9 mouse cellular contexts compared by ENCODE assay signal in genomic region chr16:65562864-65563206, GRCm38 (mm10). TPM values are rescaled to one million over a fixed set of nuclear protein-coding genes. Genes with fewer than 3 reads are reported as not detected.
DNase-seq lines count a peak whose midpoint lies in the region; ATAC-seq lines count a peak whose summit lies in the region.
"Had no signal": no experiment of that assay in that cellular context is flagged by ENCODE, and none has a peak within 500 bp of the region (broad histone marks: within the 10 kb centered on the region; RNA-seq: fewer than 3 reads in every experiment).

No protein-coding gene starts in this region.

- H3K4me3 ChIP-seq in kidney, embryonic 15.5 days (replicated peaks): peak overlapping the region; percentile 71
- H3K4me3 ChIP-seq in brown adipose tissue, adult 24 weeks (ENCODE audit: insufficient read depth, low read depth, low read length): peak overlapping the region; percentile 99
- peak overlapping the region; percentile 88 for H3K4me3 ChIP-seq in hindbrain, embryonic 14.5 days (replicated peaks; ENCODE audit: low read length)
- H3K4me3 ChIP-seq in midbrain, embryonic 14.5 days (replicated peaks; ENCODE audit: low read depth, low read length): peak overlapping the region; percentile 92

- H3K27ac ChIP-seq in kidney, embryonic 15.5 days: 0 out of 2 replicates have a peak overlapping the region, but pooled peaks have one; percentile 32
- H3K27ac ChIP-seq in brown adipose tissue, adult 24 weeks (replicated peaks; ENCODE audit: low read depth, low read length): no peak overlapping the region
- peak overlapping the region; percentile 75 for H3K27ac ChIP-seq in hindbrain, embryonic 14.5 days
- H3K27ac ChIP-seq in midbrain, embryonic 14.5 days (replicated peaks; ENCODE audit: low read depth, low read length): peak overlapping the region; percentile 42

- 1% methylated on average over 10 of the region's 10 CpGs for WGBS in kidney, embryonic 15.5 days
- WGBS in hindbrain, embryonic 14.5 days: 0% methylated on average over 10 of the region's 10 CpGs
- 1% methylated on average over 10 of the region's 10 CpGs for WGBS in midbrain, embryonic 14.5 days

- ATAC-seq in kidney, embryonic 15.5 days (replicated peaks; ENCODE audit: low FRiP score): peak; percentile 74
- ATAC-seq in hindbrain, embryonic 14.5 days (ENCODE audit: low FRiP score): peak; percentile 72
- ATAC-seq in midbrain, embryonic 14.5 days (ENCODE audit: low FRiP score, low TSS enrichment): peak; percentile 76

- H3K4me1 ChIP-seq in kidney, embryonic 15.5 days: peaks cover 14% of the 10 kb centered on the region
- peaks cover 8% of the 10 kb centered on the region; the same call in 1 of the 2 replicates for H3K4me1 ChIP-seq in brown adipose tissue, adult 24 weeks (ENCODE audit: control insufficient read depth, insufficient read depth, insufficient read length, low read length)
- 0 out of 2 replicates have a peak, but pooled peaks cover 10% of the 10 kb centered on the region for H3K4me1 ChIP-seq in hindbrain, embryonic 14.5 days (replicated peaks; ENCODE audit: control insufficient read depth, insufficient read depth, low read length)
- H3K4me1 ChIP-seq in midbrain, embryonic 14.5 days (ENCODE audit: control insufficient read depth, insufficient read depth, low read length): 0 out of 2 replicates have a peak, but pooled peaks cover 3% of the 10 kb centered on the region

- no peak for DNase-seq in kidney, adult 18-20 months
- no peak for DNase-seq in hindbrain, embryonic 14.5 days (ENCODE audit: low spot score)
- DNase-seq in midbrain, embryonic 14.5 days: no peak
- DNase-seq in yolk sac, embryonic 10.5 days (ENCODE audit: low spot score): no peak
- DNase-seq in layer of hippocampus, postnatal 36 days: no peak
- DNase-seq in urinary bladder, postnatal 36 days (ENCODE audit: low spot score in 2 of 2): no peak

- H3K4me2 ChIP-seq in kidney, embryonic 15.5 days: peak overlapping the region; percentile 83
- H3K4me2 ChIP-seq in hindbrain, embryonic 14.5 days (replicated peaks): peak overlapping the region; percentile 59
- H3K4me2 ChIP-seq in midbrain, embryonic 14.5 days (ENCODE audit: low read length): peak overlapping the region; percentile 85

- H3K9ac ChIP-seq in kidney, embryonic 15.5 days: peak overlapping the region; percentile 72
- H3K9ac ChIP-seq in hindbrain, embryonic 14.5 days: peak overlapping the region; percentile 86
- peak overlapping the region; percentile 52 for H3K9ac ChIP-seq in midbrain, embryonic 14.5 days (replicated peaks; ENCODE audit: low read length)

- no peaks in the 10 kb centered on the region for H3K9me3 ChIP-seq in kidney, embryonic 15.5 days (replicated peaks)
- no peaks in the 10 kb centered on the region for H3K9me3 ChIP-seq in hindbrain, embryonic 14.5 days (ENCODE audit: control insufficient read depth, low read length)
- no peaks in the 10 kb centered on the region for H3K9me3 ChIP-seq in midbrain, embryonic 14.5 days (ENCODE audit: control insufficient read depth, low read length)

- no peaks in the 10 kb centered on the region; the same call in 1 of the 2 replicates for H3K27me3 ChIP-seq in kidney, embryonic 15.5 days
- H3K27me3 ChIP-seq in hindbrain, embryonic 14.5 days (ENCODE audit: control insufficient read depth, insufficient read depth, low read length): no peaks in the 10 kb centered on the region
- no peaks in the 10 kb centered on the region for H3K27me3 ChIP-seq in midbrain, embryonic 14.5 days (ENCODE audit: control insufficient read depth, insufficient read depth, low read length)

- H3K36me3 ChIP-seq in kidney, embryonic 15.5 days: no peaks in the 10 kb centered on the region
- H3K36me3 ChIP-seq in hindbrain, embryonic 14.5 days (replicated peaks; ENCODE audit: control insufficient read depth, insufficient read depth): no peaks in the 10 kb centered on the region
- H3K36me3 ChIP-seq in midbrain, embryonic 14.5 days (ENCODE audit: control insufficient read depth, insufficient read depth, low read length): no peaks in the 10 kb centered on the region

RNA-seq across cellular contexts. Expression of gene Chmp2b, which starts 0.3 kb away (rescaled TPM):
- polyA plus RNA-seq in kidney, embryonic 15.5 days (2015; fragmentation: Nextera tagmentation; extraction: Ambion mirVana): 87.6 and 89.5 TPM in 2 replicates
- polyA plus RNA-seq in brown adipose tissue, adult 24 weeks (2012; ENCODE audit: insufficient read depth, insufficient read length, missing spikeins): 33.8 and 45.4 TPM in 2 replicates
- polyA plus RNA-seq in hindbrain, embryonic 14.5 days (2014; fragmentation: Nextera tagmentation; extraction: Ambion mirVana): 153 and 154 TPM in 2 replicates
- polyA plus RNA-seq in midbrain, embryonic 14.5 days (2014; fragmentation: Nextera tagmentation; extraction: Ambion mirVana): 101 and 103 TPM in 2 replicates
- total RNA-seq in layer of hippocampus, postnatal 36 days (2021): 10 to 100 TPM; 67.2 to 68.5 TPM

RNA-seq across cellular contexts. Expression of gene Pou1f1, which starts 42.5 kb away (rescaled TPM):
- polyA plus RNA-seq in kidney, embryonic 15.5 days (2015; fragmentation: Nextera tagmentation; extraction: Ambion mirVana): 0.09 TPM in 1 of 2 replicates, not detected in the other
- not detected in 2 replicates for polyA plus RNA-seq in brown adipose tissue, adult 24 weeks (2012; ENCODE audit: insufficient read depth, insufficient read length, missing spikeins)
- polyA plus RNA-seq in hindbrain, embryonic 14.5 days (2014; fragmentation: Nextera tagmentation; extraction: Ambion mirVana): not detected in 2 replicates
- polyA plus RNA-seq in midbrain, embryonic 14.5 days (2014; fragmentation: Nextera tagmentation; extraction: Ambion mirVana): not detected in 2 replicates
- not detected for total RNA-seq in layer of hippocampus, postnatal 36 days (2021)
- total RNA-seq: left cerebral cortex, adult 8-10 months had no signal
